Comparison of ENCODE assay signal across 19 mouse cellular contexts in genomic region chr10:43648815-43649447, GRCm38 (mm10).
DNase-seq lines count a peak whose midpoint lies in the region; ATAC-seq and TF ChIP-seq lines count a peak whose summit lies in the region.
"Had no signal": no experiment of that assay in that cellular context is flagged by ENCODE, and none has a peak within 500 bp of the region (broad histone marks: within the 10 kb centered on the region; RNA-seq: fewer than 3 reads in every experiment).

No protein-coding gene starts in this region.

- peaks cover 5% of the 10 kb centered on the region for H3K79me2 ChIP-seq in MEL (ENCODE audit: control insufficient read depth, insufficient read depth, low read length, poor library complexity)

- H3K4me3 ChIP-seq in G1E (ENCODE audit: low read depth, low read length) (no peak overlapping the region), MEL (ENCODE audit: control insufficient read depth in 1 of 2, insufficient read depth in 1 of 2, low read depth in 2 of 2, low read length in 2 of 2) (peak overlapping the region; percentile 46 to 66)
- H3K4me3 ChIP-seq in forebrain, embryonic 16.5 days (replicated peaks; ENCODE audit: low read length), result no peak overlapping the region
- no peak overlapping the region for H3K4me3 ChIP-seq in liver, embryonic 16.5 days (ENCODE audit: low read depth, low read length)
- H3K4me3 ChIP-seq: embryonic facial prominence, embryonic 13.5 days; hindbrain, embryonic 15.5 days; myocyte had no signal

- H3K4me2 ChIP-seq in forebrain, embryonic 16.5 days (ENCODE audit: low read length), result no peak overlapping the region
- no peak overlapping the region for H3K4me2 ChIP-seq in liver, embryonic 16.5 days (ENCODE audit: low read depth, low read length)
- H3K4me2 ChIP-seq: embryonic facial prominence, embryonic 13.5 days; hindbrain, embryonic 15.5 days; lung, embryonic 14.5 days had no signal

- H3K36me3 ChIP-seq in G1E (replicated peaks) (no peaks in the 10 kb centered on the region), MEL (ENCODE audit: control insufficient read depth in 1 of 2, insufficient read depth in 2 of 2, low read length in 2 of 2) (peaks cover 0 to 37% of the 10 kb centered on the region in 2 experiments; a peak in 2 of 4 replicates)
- no peaks in the 10 kb centered on the region for H3K36me3 ChIP-seq in forebrain, embryonic 16.5 days (ENCODE audit: control insufficient read depth, insufficient read depth)
- H3K36me3 ChIP-seq in liver, embryonic 16.5 days (ENCODE audit: control insufficient read depth, insufficient read depth), result no peaks in the 10 kb centered on the region
- H3K36me3 ChIP-seq: embryonic facial prominence, embryonic 13.5 days; hindbrain, embryonic 15.5 days had no signal

- TF ChIP-seq CTCF in G1E (IDR thresholded peaks at IDR 0.05; ENCODE audit: low read depth, low read length) (no peak), MEL (IDR thresholded peaks at IDR 0.05 in 2 of 3, conservative IDR thresholded peaks at IDR 0.05 in 1 of 3; ENCODE audit: control insufficient read depth in 1 of 3, insufficient read depth in 1 of 3, low read depth in 2 of 3, low read length in 3 of 3, poor library complexity in 1 of 3, severe bottlenecking in 1 of 3) (no peak)

- WGBS in forebrain, embryonic 16.5 days, result 62% methylated on average over 6 of the region's 6 CpGs
- 40% methylated on average over 6 of the region's 6 CpGs for WGBS in liver, embryonic 16.5 days (ENCODE audit: insufficient replicate concordance)

- H3K9me3 ChIP-seq in G1E (replicated peaks), result no peaks in the 10 kb centered on the region
- H3K9me3 ChIP-seq in MEL (replicated peaks; ENCODE audit: insufficient read depth, low read length), result no peaks in the 10 kb centered on the region
- H3K9me3 ChIP-seq in forebrain, embryonic 16.5 days (ENCODE audit: control insufficient read depth, low read length), result no peaks in the 10 kb centered on the region
- H3K9me3 ChIP-seq in liver, embryonic 16.5 days (replicated peaks; ENCODE audit: control insufficient read depth, low read length), result no peaks in the 10 kb centered on the region
- H3K9me3 ChIP-seq: embryonic facial prominence, embryonic 13.5 days; hindbrain, embryonic 15.5 days had no signal

- DNase-seq in G1E (ENCODE audit: low spot score) (no peak), MEL (ENCODE audit: low read depth, low spot score) (peak; percentile 93)
- DNase-seq in gastrocnemius, adult 18-20 months (ENCODE audit: low spot score), result no peak
- DNase-seq in retina, embryonic 14.5 days (ENCODE audit: low spot score), result no peak
- no peak for DNase-seq in lung, postnatal 10 days
- DNase-seq: adrenal gland, adult 2 months; cerebellum, adult 11-12 months; heart, adult 18-20 months; kidney, adult 11 months; lung, embryonic 14.5 days; midbrain, embryonic 14.5 days; thymus, adult 2 months had no signal

- peak overlapping the region; percentile 95 for H3K27ac ChIP-seq in MEL (ENCODE audit: control insufficient read depth, low read depth, low read length)
- H3K27ac ChIP-seq in forebrain, embryonic 16.5 days (ENCODE audit: low read length), result no peak overlapping the region
- peak overlapping the region; percentile 32 for H3K27ac ChIP-seq in liver, embryonic 16.5 days (ENCODE audit: low read length)
- H3K27ac ChIP-seq: embryonic facial prominence, embryonic 13.5 days; hindbrain, embryonic 15.5 days; kidney, postnatal 0 days; macrophage had no signal

- ATAC-seq in G1E (ENCODE audit: extremely low read depth, insufficient number of reproducible peaks, low FRiP score, poor library complexity, severe bottlenecking), result peak; percentile 43
- peak; percentile 63 for ATAC-seq in forebrain, embryonic 16.5 days
- ATAC-seq in liver, embryonic 16.5 days (ENCODE audit: low read depth), result peak; percentile 33

- H3K4me1 ChIP-seq in G1E (ENCODE audit: insufficient read depth, low read depth, low read length) (peaks cover 49% of the 10 kb centered on the region), MEL (ENCODE audit: control insufficient read depth in 1 of 2, insufficient read depth in 2 of 2, low read length in 2 of 2) (peaks cover 11 to 30% of the 10 kb centered on the region in 2 experiments)
- peaks cover 10% of the 10 kb centered on the region; the same call in 1 of the 2 replicates for H3K4me1 ChIP-seq in forebrain, embryonic 16.5 days (replicated peaks; ENCODE audit: control insufficient read depth, insufficient read depth, low read length)
- peaks cover 32% of the 10 kb centered on the region for H3K4me1 ChIP-seq in liver, embryonic 16.5 days (ENCODE audit: control insufficient read depth, low read depth, low read length)
- H3K4me1 ChIP-seq: hindbrain, embryonic 15.5 days had no signal

- H3K27me3 ChIP-seq in G1E (ENCODE audit: insufficient read depth, low read length) (no peaks in the 10 kb centered on the region), MEL (ENCODE audit: control insufficient read depth in 1 of 2, insufficient read depth in 2 of 2, low read length in 2 of 2) (no peaks in the 10 kb centered on the region)
- H3K27me3 ChIP-seq in forebrain, embryonic 16.5 days (replicated peaks; ENCODE audit: control insufficient read depth, insufficient read depth, low read length), result no peaks in the 10 kb centered on the region
- no peaks in the 10 kb centered on the region for H3K27me3 ChIP-seq in liver, embryonic 16.5 days (ENCODE audit: control insufficient read depth, insufficient read depth, low read depth, low read length)
- H3K27me3 ChIP-seq: embryonic facial prominence, embryonic 13.5 days; hindbrain, embryonic 15.5 days had no signal

- peak; percentile 71 to 78 for TF ChIP-seq EP300 in MEL (IDR thresholded peaks at IDR 0.05; ENCODE audit: low read depth in 1 of 2, low read length in 2 of 2)

- peak; percentile 30 to 67; a peak in 2 of 4 replicates for TF ChIP-seq POLR2A in MEL (IDR thresholded peaks at IDR 0.05; ENCODE audit: control insufficient read depth in 1 of 2, insufficient read depth in 1 of 2, low read depth in 1 of 2, low read length in 2 of 2, poor library complexity in 1 of 2)

- TF ChIP-seq RAD21 in MEL (IDR thresholded peaks at IDR 0.05; ENCODE audit: low read depth, low read length), result no peak

- peak overlapping the region; percentile 67 for H3K9ac ChIP-seq in MEL (ENCODE audit: control insufficient read depth, low read depth, low read length, poor library complexity, severe bottlenecking)
- no peak overlapping the region for H3K9ac ChIP-seq in forebrain, embryonic 16.5 days (replicated peaks; ENCODE audit: low read depth, low read length)
- no peak overlapping the region for H3K9ac ChIP-seq in liver, embryonic 16.5 days (ENCODE audit: low read depth, low read length)
- H3K9ac ChIP-seq: embryonic facial prominence, embryonic 13.5 days; hindbrain, embryonic 15.5 days; lung, embryonic 14.5 days had no signal

TF ChIP-seq in MEL, 35 proteins besides CTCF, POLR2A, EP300 and RAD21 (continues in another document):
- TF ChIP-seq MYB (IDR thresholded peaks at IDR 0.05; ENCODE audit: low read depth, low read length) (no peak), HCFC1 (IDR thresholded peaks at IDR 0.05; ENCODE audit: low read depth, low read length) (no peak; the same call in 1 of the 2 replicates), BHLHE40 (IDR thresholded peaks at IDR 0.05; ENCODE audit: borderline replicate concordance, low read depth, low read length) (no peak; the same call in 1 of the 2 replicates), POLR2AphosphoS5 (IDR thresholded peaks at IDR 0.05; ENCODE audit: borderline replicate concordance, low read depth, low read length) (peak; percentile 78; the same call in 1 of the 2 replicates), CHD1 (IDR thresholded peaks at IDR 0.05; ENCODE audit: low read depth, low read length) (no peak), USF1 (IDR thresholded peaks at IDR 0.05; ENCODE audit: low read depth, low read length) (peak; percentile 50; the same call in 1 of the 2 replicates), ZKSCAN1 (IDR thresholded peaks at IDR 0.05; ENCODE audit: low read depth, low read length) (no peak), SIN3A (IDR thresholded peaks at IDR 0.05; ENCODE audit: low read length) (peak; percentile 64), E2F4 (IDR thresholded peaks at IDR 0.05; ENCODE audit: borderline replicate concordance, low read depth, low read length) (no peak), TCF12 (IDR thresholded peaks at IDR 0.05; ENCODE audit: low read depth, low read length) (peak; percentile 63; the same call in 1 of the 2 replicates), POLR2AphosphoS2 (IDR thresholded peaks at IDR 0.05; ENCODE audit: low read length) (no peak), NRF1 (IDR thresholded peaks at IDR 0.05; ENCODE audit: insufficient read depth, low read depth, low read length, poor library complexity, severe bottlenecking) (no peak), SMC3 (IDR thresholded peaks at IDR 0.05; ENCODE audit: low read depth, low read length) (no peak), UBTF (IDR thresholded peaks at IDR 0.05; ENCODE audit: borderline replicate concordance, insufficient read depth, low read depth, low read length) (0 out of 2 replicates have a peak, but pooled peaks have one; percentile 75), KAT2A (conservative IDR thresholded peaks at IDR 0.05; ENCODE audit: low read depth, low read length) (no peak), MAZ (IDR thresholded peaks at IDR 0.05; ENCODE audit: low read depth, low read length) (no peak), USF2 (IDR thresholded peaks at IDR 0.05; ENCODE audit: borderline replicate concordance in 1 of 2, insufficient read depth in 1 of 2, low read depth in 1 of 2, low read length in 2 of 2) (no peak), ELF1 (IDR thresholded peaks at IDR 0.05; ENCODE audit: low read depth, low read length) (no peak), MAFK (IDR thresholded peaks at IDR 0.05; ENCODE audit: borderline replicate concordance, low read depth, low read length) (no peak), MAX (IDR thresholded peaks at IDR 0.05; ENCODE audit: low read length) (peak; percentile 55; the same call in 1 of the 2 replicates), GATA1 (IDR thresholded peaks at IDR 0.05; ENCODE audit: low read depth, low read length) (peak; percentile 91), NELFE (IDR thresholded peaks at IDR 0.05; ENCODE audit: low read depth, low read length) (peak; percentile 56), ZMIZ1 (IDR thresholded peaks at IDR 0.05; ENCODE audit: low read depth, low read length) (0 out of 2 replicates have a peak, but pooled peaks have one; percentile 40), CHD2 (IDR thresholded peaks at IDR 0.05; ENCODE audit: low read length) (no peak), JUND (IDR thresholded peaks at IDR 0.05; ENCODE audit: low read depth, low read length) (no peak), ZNF384 (IDR thresholded peaks at IDR 0.05; ENCODE audit: low read depth, low read length) (no peak), GABPA (IDR thresholded peaks at IDR 0.05; ENCODE audit: low read depth, low read length) (no peak), MXI1 (IDR thresholded peaks at IDR 0.05; ENCODE audit: low read depth, low read length) (peak; percentile 57; the same call in 1 of the 2 replicates), TAL1 (IDR thresholded peaks at IDR 0.05; ENCODE audit: low read length) (peak; percentile 57), TBP (IDR thresholded peaks at IDR 0.05; ENCODE audit: low read depth, low read length) (peak; percentile 94)

Comparison
In these comparisons a context has a peak if more than half of its experiments do, and no peak if none do; other contexts are left out.
1. H3K4me3 ChIP-seq: peak in MEL (2 of 2); none in G1E (single experiment), forebrain, embryonic 16.5 days (single experiment) and liver, embryonic 16.5 days (single experiment).
2. Peak in every context shown above with its lines, with median percentiles within 50 percentile points of each other: ATAC-seq.